Mouse (Mus musculus) cerebellum, postnatal 25 days (tissue): ENCODE measurements at regions not wholly inside any gene's neighbourhood (a gene's known extent, or its start where the extent isn't known, plus 50 kb on each side); places are given as distances from the start of the nearest gene placed in this dataset.
"Not testable (repeated sequence)": the region's sequence is repeated elsewhere in the genome, so short reads cannot be mapped to it uniquely, and the experiment has no call there.

Experiments used
- DNase-seq, 2 experiments: peaks; one replicate each; pipeline ENCODE4 v3.0.0; 2021; ENCODE audit warnings: mixed read lengths in 2 of 2

- DNase-seq = peak in 1 of 2 experiments; percentile 6
These were observed 94.9 kb downstream of the Plppr4 start for GRCm38 (mm10) chr3:117265790-117266189.

DNA sequence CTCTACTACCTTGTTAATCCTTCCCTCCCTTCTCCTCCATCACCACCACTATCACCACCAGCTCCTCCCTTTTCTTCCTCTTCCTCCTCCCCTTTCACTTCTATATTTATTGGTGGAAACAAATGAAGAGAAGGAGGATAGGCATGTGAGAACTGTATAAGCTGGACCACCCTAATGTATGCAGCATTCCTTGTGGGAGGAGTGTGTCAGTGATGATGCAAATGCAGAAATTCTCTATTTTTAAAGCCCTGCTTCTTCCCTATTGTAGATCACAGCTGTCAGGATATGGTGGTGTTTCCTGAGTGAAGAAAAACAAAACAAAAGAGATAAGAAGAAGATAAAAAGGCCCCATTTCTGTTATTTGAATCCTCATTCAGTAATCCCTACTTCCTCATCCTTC is 112.8 kb downstream of the Plppr4 start:
- DNase-seq = no peak

DNA sequence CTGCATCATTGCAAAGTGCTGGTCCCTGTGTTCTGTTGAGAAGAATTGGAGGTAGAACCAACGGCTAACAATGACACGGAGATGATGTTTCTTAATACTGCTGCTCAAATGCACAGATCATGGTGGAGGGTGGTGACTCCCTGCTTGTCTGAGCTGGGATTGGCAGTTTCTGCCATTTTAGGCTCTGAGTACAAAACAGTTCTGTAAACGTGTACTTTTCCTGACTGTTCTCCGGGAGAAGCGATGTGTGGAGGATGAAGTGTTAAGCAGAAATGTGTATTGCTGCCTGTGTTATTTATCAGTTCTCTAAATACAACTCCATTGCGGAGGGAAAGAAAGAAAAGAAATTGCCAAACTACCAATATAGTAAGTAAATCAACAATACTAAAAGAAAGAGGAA is 118.9 kb downstream of the Plppr4 start:
- DNase-seq = no peak

GRCm38 (mm10) chr3:117226616-117227015 is 134.1 kb downstream of the Plppr4 start:
- DNase-seq = no peak

- no peak for DNase-seq
These were observed 135.6 kb downstream of the Plppr4 start for GRCm38 (mm10) chr3:117225041-117225440.

DNA sequence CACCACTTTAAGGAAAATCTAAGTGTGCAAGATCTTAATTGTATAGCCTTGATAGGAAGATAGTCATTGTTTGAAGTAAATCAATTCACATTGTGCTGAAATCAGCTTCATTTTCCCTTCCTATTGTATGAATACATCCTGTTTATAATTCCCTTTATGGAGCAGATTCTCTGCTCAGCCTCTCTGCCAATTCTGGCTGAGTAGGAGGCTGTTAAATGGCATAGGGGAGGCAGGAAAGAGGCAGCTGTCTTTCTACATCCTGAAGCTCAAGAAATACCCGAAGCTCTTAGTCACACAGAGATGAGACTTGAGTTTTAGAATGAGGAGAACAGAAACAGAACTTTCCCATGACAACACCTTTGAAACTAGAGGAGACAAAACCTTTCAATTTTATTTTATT is 142.7 kb downstream of the Plppr4 start:
- DNase-seq = no peak

GRCm38 (mm10) chr3:117191903-117192302 is 168.8 kb downstream of the Plppr4 start:
- no peak for DNase-seq

DNA sequence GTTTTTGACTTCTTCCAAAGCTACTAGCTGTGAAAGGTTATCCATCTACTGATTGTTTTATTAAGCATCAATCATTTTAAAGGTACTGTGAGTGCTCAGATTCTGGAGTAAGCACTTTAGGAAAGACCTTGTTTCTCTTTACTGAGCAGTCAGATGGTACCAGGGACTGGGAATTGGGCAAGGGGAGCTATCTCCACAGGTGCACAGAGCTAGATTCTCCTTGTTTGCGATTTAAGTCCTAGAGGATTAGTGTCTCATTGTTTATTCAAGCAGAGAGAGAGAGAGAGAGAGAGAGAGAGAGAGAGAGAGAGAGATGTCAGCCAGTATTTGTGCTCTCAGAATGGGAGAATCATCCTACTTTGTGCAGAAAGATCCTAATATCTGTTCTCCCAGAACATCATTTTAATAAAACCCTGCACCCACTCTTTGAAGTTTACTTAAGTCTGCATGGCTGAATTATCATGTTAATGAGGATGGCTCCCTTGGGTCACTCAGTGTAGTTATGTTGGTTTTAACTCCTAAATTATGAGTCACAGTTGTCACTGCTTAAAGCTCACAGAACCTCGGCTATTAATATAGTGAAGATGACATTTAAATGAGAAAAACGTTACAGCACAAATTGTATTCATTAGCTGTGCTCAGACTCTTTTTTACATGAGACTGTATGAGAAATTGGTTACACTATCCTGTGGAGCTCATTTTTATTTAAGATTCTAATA is 171.7 kb downstream of the Plppr4 start:
- no peak for DNase-seq

DNA sequence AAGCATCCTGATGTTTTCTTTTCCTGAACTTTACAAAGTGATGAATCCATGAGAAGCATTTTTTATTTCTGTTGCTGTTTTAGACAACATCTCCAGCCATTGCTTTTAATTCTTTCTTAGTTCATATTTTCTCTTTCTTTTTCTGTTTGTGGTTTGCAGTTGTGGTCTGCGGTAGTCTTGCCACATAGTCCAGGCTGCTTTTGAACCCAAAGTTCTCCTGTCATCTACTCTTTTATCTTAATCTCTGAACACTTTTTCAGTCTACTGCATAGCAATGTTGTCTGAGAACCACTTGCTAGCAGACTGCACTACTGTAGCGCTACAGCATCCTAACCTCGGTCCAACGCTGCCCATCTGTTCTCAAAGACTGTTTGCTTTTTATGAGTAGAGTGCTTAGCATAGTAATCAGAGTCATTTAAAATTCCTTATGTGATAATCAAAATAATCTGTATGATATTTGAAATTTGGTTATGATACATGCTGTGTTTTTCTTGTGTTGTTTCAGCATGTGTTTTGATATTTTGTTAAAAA is 177.0 kb downstream of the Plppr4 start:
- DNase-seq = no peak

DNA sequence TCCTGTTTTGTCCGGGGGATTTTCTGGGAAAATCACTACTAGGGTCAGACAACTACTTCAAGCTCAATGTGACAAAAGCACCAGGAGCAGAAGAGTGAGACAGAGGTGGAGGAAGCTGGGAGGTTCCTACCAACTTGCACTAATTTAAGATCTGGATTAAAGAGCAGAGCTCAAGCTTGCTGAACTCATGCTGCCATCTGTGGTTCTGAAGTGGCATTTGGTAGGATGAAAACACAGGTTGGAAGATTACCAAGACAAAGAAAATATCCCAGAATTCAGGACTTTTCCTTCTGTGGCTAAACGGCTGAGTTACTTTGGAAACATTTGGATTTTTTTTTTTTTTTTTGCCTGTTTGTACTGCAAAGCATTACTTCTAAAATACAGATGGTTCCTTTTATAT is 190.9 kb downstream of the Plppr4 start:
- no peak for DNase-seq

GRCm38 (mm10) chr3:117163046-117163445 is 194.3 kb upstream of the Palmd start:
- no peak for DNase-seq

- not testable (repeated sequence) for DNase-seq
These were observed 191.9 kb upstream of the Palmd start for GRCm38 (mm10) chr3:117160689-117161088.

GRCm38 (mm10) chr3:117155274-117155673 is 186.5 kb upstream of the Palmd start:
- DNase-seq = no peak

DNA sequence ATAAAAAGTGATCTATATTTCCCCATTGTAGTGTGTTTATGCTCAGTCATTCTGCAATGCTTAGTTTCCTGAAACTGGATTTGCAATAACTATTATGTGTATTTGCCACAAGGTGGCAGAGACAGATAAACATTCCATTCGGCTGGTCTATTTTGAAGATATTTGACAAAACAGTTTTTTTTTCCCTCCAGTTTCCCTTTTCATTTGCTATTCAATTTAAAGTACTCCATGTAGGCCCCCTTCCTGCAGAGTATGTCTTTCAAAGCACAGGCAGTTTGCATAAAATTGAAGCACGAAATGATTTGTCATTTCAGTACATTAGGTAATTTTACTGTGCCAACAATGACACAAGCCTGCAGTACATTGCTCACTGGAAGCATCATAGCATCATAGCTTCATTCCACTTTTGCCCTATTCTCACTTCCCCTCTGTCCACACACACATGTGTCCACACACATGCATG is 184.3 kb upstream of the Palmd start:
- no peak for DNase-seq

- DNase-seq = no peak
These were observed 183.6 kb upstream of the Palmd start for GRCm38 (mm10) chr3:117152414-117152813.

DNA sequence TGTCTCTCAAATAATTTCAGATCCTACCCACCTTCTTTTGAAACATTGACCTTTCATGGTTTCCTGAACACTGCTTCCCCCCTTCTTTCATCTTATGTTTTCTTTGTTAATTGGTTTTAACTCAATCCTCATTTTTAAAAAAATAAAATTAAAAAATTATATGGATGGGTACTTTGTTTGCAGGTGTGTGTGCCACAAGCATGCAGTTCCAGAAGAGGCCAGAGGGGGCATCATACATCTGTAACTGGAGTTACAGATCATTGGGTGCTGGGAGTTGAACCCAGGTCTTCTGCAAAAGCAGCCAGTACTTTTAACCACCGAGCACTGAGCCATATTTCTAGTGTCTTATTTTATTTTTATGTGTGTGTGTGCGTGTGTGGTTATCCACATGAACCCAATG is 178.6 kb upstream of the Palmd start:
- DNase-seq = peak in 1 of 2 experiments; percentile 4

DNA sequence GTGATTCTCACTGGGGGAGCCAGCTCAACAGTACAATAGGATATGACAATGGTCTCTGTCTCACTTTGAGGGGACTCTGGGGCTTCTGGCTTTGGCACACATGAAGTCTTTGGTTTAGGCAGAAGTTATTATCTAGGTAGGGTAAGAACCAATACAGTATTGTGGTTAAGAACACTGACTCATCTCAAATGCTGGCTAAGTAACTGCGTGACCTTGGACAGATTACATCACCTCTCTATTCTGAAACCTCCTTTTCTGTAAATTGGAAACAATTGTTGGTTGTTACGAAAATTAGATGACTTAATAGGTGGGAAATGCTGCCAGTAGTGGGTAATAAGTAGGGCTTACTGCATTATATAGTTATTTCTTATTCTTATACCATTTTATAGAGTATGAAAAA is 171.0 kb upstream of the Palmd start:
- no peak for DNase-seq

DNA sequence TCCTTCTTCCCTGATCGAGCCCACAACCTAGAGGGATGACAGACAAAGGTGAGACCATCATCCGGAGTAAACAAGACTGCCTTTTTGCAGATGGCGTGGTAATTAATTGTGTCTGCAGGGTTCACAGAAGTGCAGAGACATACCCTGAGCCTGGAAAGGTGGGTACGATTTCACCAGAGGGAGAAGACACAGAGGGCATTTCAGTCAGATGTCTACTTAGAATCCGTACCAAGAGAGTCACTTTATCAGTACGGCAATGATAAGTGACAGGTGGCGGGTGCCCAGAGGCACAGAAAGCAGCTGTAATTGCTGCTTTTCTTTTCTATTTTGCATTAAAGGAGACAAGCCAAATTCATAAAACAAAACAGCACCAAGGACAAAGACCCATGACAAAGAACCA is 169.9 kb upstream of the Palmd start:
- DNase-seq = no peak

- DNase-seq = no peak
These were observed 164.1 kb upstream of the Palmd start for GRCm38 (mm10) chr3:117132897-117133296.

DNA sequence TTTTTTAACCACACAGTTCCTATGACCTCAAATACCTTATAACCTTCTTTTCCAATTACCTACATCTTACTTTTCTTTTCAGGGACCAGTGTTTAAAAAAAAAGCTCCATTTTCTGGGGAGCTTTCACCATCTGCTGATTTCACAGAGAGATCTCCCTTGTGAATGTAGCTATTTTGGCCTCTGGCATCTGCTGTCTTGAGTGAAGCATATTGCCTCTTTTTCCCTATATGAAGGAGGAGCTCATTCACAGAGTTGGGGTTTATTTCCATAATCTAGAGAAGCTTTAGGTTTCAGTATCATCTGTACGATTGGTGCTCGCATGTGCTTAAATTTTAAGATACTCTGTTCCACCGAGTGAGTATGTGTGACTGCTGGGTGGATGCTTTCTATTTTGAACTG is 153.4 kb upstream of the Palmd start:
- no peak for DNase-seq

GRCm38 (mm10) chr3:117120086-117121055 is 151.6 kb upstream of the Palmd start:
- DNase-seq = peak; percentile 21 to 57

- DNase-seq = no peak
These were observed 150.8 kb upstream of the Palmd start for GRCm38 (mm10) chr3:117119576-117119975.

DNA sequence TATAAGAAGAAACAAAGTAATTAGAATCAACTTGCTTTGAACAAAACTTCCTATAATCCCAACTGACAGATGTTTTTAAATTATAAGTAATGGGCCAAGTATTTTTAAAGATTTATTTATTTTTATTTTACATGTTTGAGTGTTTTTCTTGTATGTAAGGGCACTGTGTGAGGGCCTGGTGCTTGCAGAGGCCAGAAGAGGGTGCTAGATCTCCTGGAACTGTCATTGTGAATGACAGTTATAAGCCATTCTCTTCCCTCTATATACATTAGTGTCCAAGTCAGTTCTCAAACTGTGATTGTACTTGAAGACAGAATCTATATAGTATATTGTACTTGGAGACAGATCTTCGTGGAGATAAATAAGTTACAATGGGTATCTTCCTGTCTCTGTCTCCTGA is 149.1 kb upstream of the Palmd start:
- DNase-seq = no peak

DNA sequence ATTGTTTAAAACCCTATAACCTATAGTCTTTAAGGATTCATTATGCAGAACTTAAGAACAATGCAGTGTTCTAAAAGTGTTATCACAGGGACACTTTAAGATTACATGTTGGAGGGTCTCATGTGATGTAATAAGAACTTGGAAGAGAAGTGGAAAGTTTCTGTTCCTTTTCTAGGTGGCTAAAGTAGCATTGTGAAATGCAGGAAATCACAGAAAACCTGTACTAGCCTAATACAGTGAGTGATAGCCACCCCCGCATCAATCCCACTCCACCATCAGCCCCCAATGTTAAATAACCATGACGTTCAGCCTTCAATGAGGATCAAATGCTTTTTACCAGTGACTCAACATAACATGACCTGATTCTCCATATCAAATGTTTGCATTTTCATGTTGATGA is 147.4 kb upstream of the Palmd start:
- DNase-seq = no peak
